Mouse (Mus musculus) bone marrow, adult 2 months (tissue): Measurements from ENCODE around the gene Sdr39u1. TPM values are rescaled to one million over a fixed set of nuclear protein-coding genes. Genes with fewer than 3 reads are reported as not detected.
A peak's percentile ranks its signal among the peaks of the same experiment; 100 is the strongest.

Experiments used
- H3K27ac ChIP-seq: fragments of 200-500 bp; 2 replicates; pipeline ENCODE4 v1.5.1; 2012; ENCODE audit warnings: low read depth, mild to moderate bottlenecking, control low read depth, inconsistent platforms, low read length; ENCODE audit not compliant: control insufficient read depth, poor library complexity, insufficient read depth
- H3K4me1 ChIP-seq: fragments of 200-500 bp; 2 replicates; pipeline ENCODE4 v1.6.1; 2011; ENCODE audit warnings: low read length; ENCODE audit not compliant: control insufficient read depth, insufficient read depth
- H3K4me3 ChIP-seq: fragments of 200-500 bp; replicated peaks from 2 replicates; pipeline ENCODE3; 2011; ENCODE audit warnings: mild to moderate bottlenecking, low read depth, low read length, control low read depth; ENCODE audit not compliant: control insufficient read depth
- CTCF ChIP-seq: fragments of 200-500 bp; IDR thresholded peaks from 2 replicates; pipeline ENCODE4 v1.5.1; 2011; ENCODE audit warnings: low read length, control low read depth; ENCODE audit not compliant: control insufficient read depth, insufficient read depth
- POLR2A ChIP-seq: fragments of 200-500 bp; IDR thresholded peaks from 2 replicates; pipeline ENCODE4 v1.6.1; 2011; ENCODE audit warnings: low read depth, mild to moderate bottlenecking, control low read depth, low read length, borderline replicate concordance; ENCODE audit not compliant: control insufficient read depth
- WGBS: fragments of 180-500 bp; shearing (Covaris S2); methylation state at CpG from one replicate; pipeline ENCODE4 v1.1.7; 2018; 5-methylcytosine and 5-hydroxymethylcytosine counted together
- polyA plus RNA-seq: library from polyadenylated mRNA; stranded (reverse); fragments of >200 nt; gene quantifications from 2 replicates; pipeline ENCODE4 v1.2.4, GENCODE M21; 2011; ENCODE audit warnings: low replicate concordance; ENCODE audit not compliant: missing spikeins, insufficient read depth, insufficient read length

Sdr39u1 gene
- polyA plus RNA-seq, 1 experiment: 3.0 TPM

GRCm38 (mm10) chr14:55879623-55880022 is 20.5 kb downstream of the Sdr39u1 start:
- Histone ChIP-seq H3K4me3 (no peak overlapping the region), H3K4me1 (peaks cover 4% of the 10 kb centered on the region), H3K27ac (no peak overlapping the region)
- TF ChIP-seq POLR2A: no peak
- peak; percentile 79 for TF ChIP-seq CTCF
- 5% methylated on average over 1 of the region's 1 CpGs for WGBS

DNA sequence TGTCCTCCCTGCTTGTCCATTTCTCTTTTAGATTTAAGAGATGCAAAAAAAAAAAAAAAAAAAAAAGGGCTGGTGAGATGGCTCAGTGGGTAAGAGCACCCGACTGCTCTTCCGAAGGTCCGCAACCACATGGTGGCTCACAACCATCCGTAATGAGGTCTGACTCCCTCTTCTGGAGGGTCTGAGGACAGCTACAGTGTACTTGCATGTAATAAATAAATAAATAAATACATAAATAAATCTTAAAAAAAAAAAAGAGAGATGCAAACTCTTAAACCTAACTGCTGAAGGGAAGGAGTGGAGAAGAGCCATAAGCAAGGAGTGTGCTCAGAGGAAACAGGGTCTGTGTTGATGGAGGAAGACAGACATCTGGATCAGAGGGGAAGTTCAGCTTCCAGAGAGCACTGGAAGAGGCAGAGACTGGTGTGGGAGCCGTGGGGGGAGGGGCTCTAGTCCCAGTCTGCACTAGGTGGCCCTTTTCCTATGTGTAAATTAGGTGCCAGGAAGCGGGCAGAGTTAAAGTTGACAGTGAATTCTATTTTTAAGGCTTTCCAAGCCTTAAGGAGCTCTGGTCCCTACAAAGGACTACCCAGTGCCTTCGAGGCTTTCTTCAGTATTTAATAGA is 21.7 kb downstream of the Sdr39u1 start:
- no peak for TF ChIP-seq POLR2A
- TF ChIP-seq CTCF: no peak
- Histone ChIP-seq H3K27ac (no peak overlapping the region), H3K4me3 (no peak overlapping the region), H3K4me1 (peaks cover 3% of the 10 kb centered on the region; the same call in 1 of the 2 replicates)
- WGBS: 5% methylated on average over 7 of the region's 7 CpGs

DNA sequence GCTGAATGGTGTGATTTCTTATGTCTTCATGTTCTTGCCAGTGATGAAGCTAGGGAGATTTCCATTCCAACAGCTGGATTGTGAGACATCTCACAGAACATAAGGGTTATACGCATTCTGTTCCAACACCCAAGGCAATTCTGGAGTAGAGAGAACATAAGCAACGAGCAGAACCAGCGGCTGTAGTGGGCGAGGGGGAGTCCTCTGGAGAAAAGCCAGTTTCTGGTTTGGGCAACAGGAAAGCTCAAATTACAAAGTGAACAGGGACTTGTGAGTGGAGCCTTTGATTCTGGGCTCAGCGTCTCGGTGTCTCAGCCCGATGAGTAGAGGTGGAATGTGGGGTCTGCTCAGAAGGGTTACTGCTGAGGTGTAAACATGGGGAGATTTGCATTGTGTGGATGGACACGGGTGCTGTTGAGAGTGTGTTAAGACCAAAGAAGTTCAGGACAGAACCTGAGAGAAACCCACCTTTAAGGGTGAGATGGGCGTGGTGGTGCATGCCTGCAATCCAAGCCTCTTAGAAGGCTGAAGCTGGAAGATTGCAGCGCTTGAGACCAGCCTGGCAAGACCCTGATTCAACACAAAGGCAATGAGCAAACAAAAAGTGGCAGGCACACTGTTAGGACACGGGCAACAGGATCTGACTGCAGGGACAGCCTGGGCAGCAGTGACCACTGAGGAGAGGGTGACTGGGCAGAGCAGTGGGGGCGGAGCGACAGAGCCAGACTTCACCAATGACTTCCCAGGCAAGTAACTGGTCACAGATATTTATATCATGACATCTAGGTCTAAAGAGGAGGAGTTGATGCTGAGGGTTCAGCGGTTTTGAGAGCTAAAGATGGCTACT is 22.4 kb downstream of the Sdr39u1 start:
- Histone ChIP-seq H3K4me3 (no peak overlapping the region), H3K4me1 (peaks cover 3% of the 10 kb centered on the region; the same call in 1 of the 2 replicates), H3K27ac (no peak overlapping the region)
- TF ChIP-seq CTCF (no peak), POLR2A (no peak)
- WGBS: 26% methylated on average over 14 of the region's 14 CpGs

GRCm38 (mm10) chr14:55873714-55874683 is 26.1 kb downstream of the Sdr39u1 start:
- peak; percentile 94 for TF ChIP-seq CTCF
- no peak for TF ChIP-seq POLR2A
- H3K4me1 ChIP-seq: peaks cover 1% of the 10 kb centered on the region; the same call in 1 of the 2 replicates
- 15% methylated on average over 30 of the region's 30 CpGs for WGBS
- peak overlapping the region; percentile 38 for H3K4me3 ChIP-seq
- H3K27ac ChIP-seq: no peak overlapping the region

DNA sequence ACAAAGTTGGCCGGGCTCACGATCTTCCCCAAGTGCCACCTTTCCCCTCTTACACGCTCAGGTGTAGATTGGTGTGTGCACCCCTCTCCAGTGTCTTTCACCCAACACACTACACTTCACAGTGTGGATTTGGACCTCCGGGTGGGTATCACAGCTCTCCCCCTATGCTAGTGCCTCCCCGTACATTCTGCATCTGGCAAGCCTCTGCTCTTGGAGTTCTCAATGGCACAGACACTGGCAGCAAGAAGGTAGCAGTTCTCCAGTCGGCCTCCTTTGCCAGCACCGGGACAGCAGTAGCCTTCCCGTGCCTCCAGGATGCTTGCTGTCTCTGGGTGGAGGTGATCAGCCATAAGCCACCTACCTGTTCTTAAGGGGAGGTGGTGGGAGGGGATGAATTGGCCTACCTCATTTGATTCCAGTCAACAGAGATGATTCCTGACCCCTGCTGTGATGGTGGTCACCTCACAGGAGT is 26.8 kb downstream of the Sdr39u1 start:
- H3K27ac ChIP-seq: no peak overlapping the region
- H3K4me3 ChIP-seq: no peak overlapping the region
- H3K4me1 ChIP-seq: peaks cover 1% of the 10 kb centered on the region; the same call in 1 of the 2 replicates
- WGBS: 83% methylated on average over 8 of the region's 8 CpGs
- no peak for TF ChIP-seq POLR2A
- no peak for TF ChIP-seq CTCF

- whole genome bisulfite sequencing: 90% methylated on average over 17 of the region's 17 CpGs
- Histone ChIP-seq H3K27ac (no peak overlapping the region), H3K4me1 (no peaks in the 10 kb centered on the region), H3K4me3 (no peak overlapping the region)
- TF ChIP-seq CTCF: no peak
- TF ChIP-seq POLR2A: no peak
Observed at GRCm38 (mm10) chr14:55872551-55872950, 27.5 kb downstream of the Sdr39u1 start.

- 83% methylated on average over 12 of the region's 12 CpGs for WGBS
- TF ChIP-seq CTCF (no peak), POLR2A (no peak)
- Histone ChIP-seq H3K27ac (no peak overlapping the region), H3K4me1 (no peaks in the 10 kb centered on the region), H3K4me3 (no peak overlapping the region)
Observed at GRCm38 (mm10) chr14:55872039-55872438, 28.1 kb downstream of the Sdr39u1 start.

DNA sequence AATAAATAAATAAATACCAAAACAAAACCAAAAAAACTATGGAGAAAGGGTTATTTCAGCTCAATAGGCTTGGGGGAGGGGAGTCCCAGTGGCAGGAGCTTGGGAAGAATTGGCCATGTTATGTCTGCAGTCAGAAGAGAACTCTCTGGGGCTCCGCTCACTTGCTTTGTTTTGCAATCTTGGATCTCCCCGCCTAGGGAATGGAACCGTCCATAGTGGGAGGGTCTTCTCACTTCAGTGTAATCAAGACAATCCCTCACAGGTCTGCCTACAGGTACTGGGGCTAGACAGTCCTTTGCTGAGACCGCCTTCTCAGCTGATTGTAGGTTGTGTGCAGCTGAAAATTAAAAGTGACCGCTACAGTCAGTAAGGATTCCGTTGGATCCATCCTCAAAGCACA is 30.6 kb downstream of the Sdr39u1 start:
- 83% methylated on average over 6 of the region's 6 CpGs for WGBS

More for the DNA sequence above, 30.6 kb downstream of the Sdr39u1 start:
- Histone ChIP-seq H3K4me1 (no peaks in the 10 kb centered on the region), H3K27ac (no peak overlapping the region), H3K4me3 (no peak overlapping the region)
- TF ChIP-seq CTCF: no peak
- TF ChIP-seq POLR2A: no peak
